Mouse (Mus musculus) midbrain, embryonic 10.5 days (tissue): ENCODE results near the gene Rps27. TPM values are rescaled to one million over a fixed set of nuclear protein-coding genes. Genes with fewer than 3 reads are reported as not detected.

ENCODE experiments used
- DNase-seq: peaks from one replicate; pipeline ENCODE4 v3.0.0-alpha.2; 2017; ENCODE audit warnings: low spot score
- H3K27ac ChIP-seq: fragments of 300-500 bp; sonication (generic); replicated peaks from 2 replicates; pipeline ENCODE4 v1.5.1; 2016; ENCODE audit warnings: mild to moderate bottlenecking
- H3K27me3 ChIP-seq: fragments of 300-500 bp; sonication (generic); 2 replicates; pipeline ENCODE4 v1.6.1; 2016; ENCODE audit warnings: low read depth, mild to moderate bottlenecking; ENCODE audit not compliant: poor library complexity, severe bottlenecking
- H3K36me3 ChIP-seq: fragments of 300-500 bp; sonication (generic); 2 replicates; pipeline ENCODE4 v1.6.1; 2016; ENCODE audit warnings: mild to moderate bottlenecking, moderate library complexity
- H3K4me1 ChIP-seq: fragments of 300-500 bp; sonication (generic); 2 replicates; pipeline ENCODE4 v1.6.1; 2016
- H3K4me3 ChIP-seq: fragments of 300-500 bp; sonication (generic); 2 replicates; pipeline ENCODE4 v1.5.1; 2016; ENCODE audit warnings: mild to moderate bottlenecking, moderate library complexity
- H3K9me3 ChIP-seq: fragments of 300-500 bp; sonication (generic); replicated peaks from 2 replicates; pipeline ENCODE4 v1.6.1; 2016; ENCODE audit warnings: mild to moderate bottlenecking
- WGBS: fragments of 180-500 bp; shearing (Covaris S2); methylation state at CpG from one replicate; pipeline ENCODE4 v1.1.7; 2016; 5-methylcytosine and 5-hydroxymethylcytosine counted together
- polyA plus RNA-seq: library from polyadenylated mRNA; unstranded; fragments of >200 nt; fragmentation: Nextera tagmentation; extraction: Ambion mirVana; gene quantifications from 2 replicates; pipeline ENCODE4 v1.2.1, GENCODE M21; 2016

Gene Rps27
- polyA plus RNA-seq, 1 experiment from 2014 or later, result 1,132 TPM

DNA sequence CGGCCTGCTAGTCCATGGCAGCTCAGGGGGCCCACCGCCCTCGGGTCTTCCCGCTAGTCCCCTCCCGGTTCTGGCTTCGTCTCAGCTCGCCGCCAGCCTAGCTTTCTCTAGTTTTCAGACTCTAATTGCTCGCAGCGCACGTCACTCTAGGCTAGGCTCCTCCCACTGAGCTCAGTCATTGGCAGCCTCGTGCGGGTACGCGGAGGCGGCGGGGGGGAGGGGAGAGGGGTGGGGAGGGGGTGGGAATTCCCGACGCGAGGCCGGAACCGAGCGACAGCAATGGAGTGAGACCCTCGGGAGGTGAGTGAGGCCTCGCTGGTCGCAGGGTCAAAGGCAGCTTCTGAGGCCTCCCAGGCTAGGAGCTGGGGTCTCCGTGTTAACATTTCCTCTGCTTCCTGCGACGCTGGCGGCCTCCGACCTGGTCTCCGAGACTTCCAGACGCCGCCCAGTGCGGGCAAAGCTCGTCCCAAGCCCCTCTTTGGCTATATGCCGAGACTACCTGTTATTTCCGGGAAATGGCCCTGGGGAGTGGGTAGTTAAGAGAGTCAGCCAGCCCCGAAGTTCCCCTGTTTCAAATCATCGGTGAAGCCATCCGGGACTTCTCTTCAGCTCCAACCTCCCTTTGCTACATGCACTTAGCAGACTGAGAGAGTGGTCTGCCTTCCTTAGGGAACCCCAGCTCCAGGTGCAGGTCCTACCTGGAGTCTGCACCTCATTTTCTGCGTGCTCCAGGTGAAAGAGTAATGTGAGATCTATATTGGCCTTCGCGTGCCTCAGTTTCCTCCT, 34.7 kb upstream of the Rps27 start, which contains the start of gene Slc39a1:
Slc39a1 (plus strand) TSS at position 213 of the 786 bp plus-strand sequence.
- WGBS, result under 1% methylated on average over 44 of the region's 44 CpGs

DNA sequence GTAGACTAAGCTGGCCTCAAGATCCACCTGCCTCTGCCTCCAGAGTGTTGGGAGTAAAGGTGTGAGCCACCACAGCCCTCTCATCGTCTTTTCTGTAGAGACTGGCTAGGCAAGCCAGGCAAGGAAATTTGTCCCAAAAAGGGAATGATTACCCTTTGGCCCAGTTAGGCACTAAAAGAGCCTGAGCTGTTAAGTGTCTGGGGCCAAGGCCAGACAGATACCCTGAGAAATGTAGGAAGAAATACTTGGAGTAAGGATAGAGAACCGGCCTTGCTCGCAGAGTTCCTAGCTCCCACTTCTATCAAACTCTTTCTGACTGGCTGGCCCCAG, 34.1 kb upstream of the Rps27 start:
- WGBS, result 1% methylated on average over 3 of the region's 3 CpGs
- H3K36me3 ChIP-seq, result peaks cover 27% of the 10 kb centered on the region
- no peaks in the 10 kb centered on the region for H3K9me3 ChIP-seq
- H3K4me3 ChIP-seq, result peak overlapping the region; percentile 72
- peak overlapping the region; percentile 92 for H3K27ac ChIP-seq
- peaks cover 36% of the 10 kb centered on the region for H3K4me1 ChIP-seq
- H3K27me3 ChIP-seq, result no peaks in the 10 kb centered on the region
- no peak for DNase-seq

More for the DNA sequence above, 34.7 kb upstream of the Rps27 start, which contains the start of gene Slc39a1:
- H3K4me1 ChIP-seq, result peaks cover 30% of the 10 kb centered on the region
- H3K36me3 ChIP-seq, result peaks cover 27% of the 10 kb centered on the region
- H3K27me3 ChIP-seq, result no peaks in the 10 kb centered on the region
- H3K27ac ChIP-seq, result peak within 1 kb of the TSS; percentile 92
- peak; percentile 96 for DNase-seq
- peak within 1 kb of the TSS; percentile 72 for H3K4me3 ChIP-seq
- H3K9me3 ChIP-seq, result no peaks in the 10 kb centered on the region

DNA sequence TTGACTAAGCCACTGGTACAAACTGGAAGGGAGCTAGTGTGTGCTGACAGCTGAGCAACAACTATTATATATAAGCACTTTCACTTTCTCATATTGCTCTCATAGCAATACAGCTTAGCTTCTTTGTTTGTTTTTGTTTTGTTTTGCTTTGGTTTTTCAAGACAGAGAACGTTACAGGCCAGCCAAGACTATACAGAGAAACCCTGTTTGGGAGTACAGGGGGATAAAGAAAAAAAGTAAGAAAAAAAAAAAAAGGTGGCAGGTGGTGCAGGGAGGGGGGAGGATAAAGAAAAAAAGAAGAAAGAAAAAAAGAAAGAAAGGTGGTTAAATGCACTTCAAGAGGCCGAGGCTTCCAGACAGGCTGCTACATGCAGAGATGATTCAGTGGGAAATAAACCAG, 32.0 kb upstream of the Rps27 start:
- H3K27me3 ChIP-seq, result no peaks in the 10 kb centered on the region

DNA sequence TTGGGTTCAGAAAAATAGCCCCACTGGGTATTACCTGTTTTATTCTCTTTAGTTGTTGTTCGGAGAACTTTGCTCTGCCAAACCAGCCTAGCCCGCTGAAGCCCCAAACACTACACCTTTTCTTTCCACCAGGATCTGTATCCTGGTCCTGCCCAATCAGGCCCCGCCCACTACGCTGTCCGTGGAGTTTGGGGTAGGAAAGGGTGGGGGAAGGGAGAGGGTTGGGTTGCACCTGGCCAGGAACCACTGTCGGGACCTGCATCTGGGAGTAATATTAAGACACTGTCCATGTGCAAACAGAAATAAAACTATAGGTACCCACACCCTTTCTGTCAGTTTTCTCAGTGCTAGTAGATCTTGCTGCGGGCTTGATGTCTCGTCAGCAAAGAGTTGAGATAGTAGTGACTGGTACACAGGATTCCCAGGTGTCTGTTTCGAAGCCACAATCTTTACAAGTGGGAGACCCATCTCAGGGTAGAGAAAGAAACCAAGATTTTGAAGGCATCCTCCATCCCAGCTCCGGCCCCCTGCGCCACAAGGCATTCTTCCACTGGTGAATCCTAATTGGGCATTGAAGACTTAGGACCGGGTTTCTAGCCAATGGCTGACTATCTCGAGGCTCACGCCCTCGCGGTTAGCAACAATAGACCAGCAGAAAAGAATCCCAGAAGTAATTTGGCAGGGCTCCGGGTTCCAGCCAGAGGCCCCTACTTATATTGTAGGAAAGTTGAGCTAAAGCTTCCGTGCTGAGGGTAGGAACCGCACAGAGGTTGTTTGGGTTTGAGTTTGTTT, 29.7 kb upstream of the Rps27 start, which contains the start of gene Creb3l4:
Creb3l4 (minus strand) TSS at position 529 of the 792 bp plus-strand sequence.
- peak within 1 kb of the TSS; percentile 83 for H3K27ac ChIP-seq
- peaks cover 23% of the 10 kb centered on the region for H3K4me1 ChIP-seq
- DNase-seq, result peak; percentile 79
- H3K4me3 ChIP-seq, result peak within 1 kb of the TSS; percentile 55
- no peaks in the 10 kb centered on the region for H3K9me3 ChIP-seq
- no peaks in the 10 kb centered on the region for H3K27me3 ChIP-seq
- no peaks in the 10 kb centered on the region for H3K36me3 ChIP-seq
- WGBS, result 2% methylated on average over 19 of the region's 19 CpGs

More for the DNA sequence above, 32.0 kb upstream of the Rps27 start:
- no peaks in the 10 kb centered on the region for H3K9me3 ChIP-seq
- WGBS, result 79% methylated on average over 2 of the region's 2 CpGs
- no peak overlapping the region for H3K27ac ChIP-seq
- DNase-seq, result no peak
- H3K36me3 ChIP-seq, result peaks cover 12% of the 10 kb centered on the region
- no peak overlapping the region for H3K4me3 ChIP-seq
- peaks cover 37% of the 10 kb centered on the region for H3K4me1 ChIP-seq

DNA sequence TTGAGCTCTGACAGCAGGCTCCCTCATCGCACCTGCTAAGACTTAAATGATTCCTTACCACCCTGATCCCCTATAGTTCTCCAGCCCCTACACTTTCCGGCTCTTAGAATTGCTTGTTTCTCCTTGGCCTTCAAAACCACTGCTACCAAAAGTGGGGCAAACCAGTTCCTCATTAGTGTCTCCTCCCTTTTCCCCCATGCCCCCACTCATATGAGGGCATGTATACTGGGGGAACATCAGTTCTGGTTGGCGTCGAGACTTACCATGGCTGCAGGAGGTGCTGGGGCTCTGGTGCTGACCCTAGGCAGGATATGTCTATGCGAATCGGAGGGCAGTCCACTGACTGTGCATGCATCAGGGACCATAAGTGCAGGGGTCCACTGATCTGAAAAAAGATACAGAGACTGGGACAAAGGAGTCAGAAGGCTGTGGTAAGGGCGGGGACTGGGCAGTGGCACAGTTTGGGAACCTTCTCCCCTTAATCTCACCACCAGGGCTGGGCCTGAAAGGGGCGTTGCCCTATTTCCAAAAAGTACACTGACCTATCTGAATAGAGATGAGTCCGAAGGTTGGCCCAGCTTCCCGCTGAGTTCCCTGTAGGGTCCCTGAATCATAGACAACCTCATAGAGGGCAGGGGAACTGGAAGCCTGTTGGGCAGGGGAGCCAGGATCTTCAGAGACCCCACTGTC, 28.4 kb upstream of the Rps27 start:
- Histone ChIP-seq H3K36me3 (0 out of 2 replicates have a peak, but pooled peaks cover 4% of the 10 kb centered on the region), H3K4me3 (no peak overlapping the region), H3K4me1 (peaks cover 17% of the 10 kb centered on the region), H3K27me3 (no peaks in the 10 kb centered on the region), H3K9me3 (no peaks in the 10 kb centered on the region), H3K27ac (no peak overlapping the region)
- no peak for DNase-seq
- 82% methylated on average over 10 of the region's 10 CpGs for WGBS

GRCm38 (mm10) chr3:90241251-90241650, 27.8 kb upstream of the Rps27 start:
- no peaks in the 10 kb centered on the region for H3K27me3 ChIP-seq
- WGBS, result 90% methylated on average over 2 of the region's 2 CpGs
- H3K4me3 ChIP-seq, result no peak overlapping the region
- peaks cover 17% of the 10 kb centered on the region for H3K4me1 ChIP-seq
- no peaks in the 10 kb centered on the region for H3K9me3 ChIP-seq
- H3K27ac ChIP-seq, result no peak overlapping the region
- no peak for DNase-seq
- H3K36me3 ChIP-seq, result 0 out of 2 replicates have a peak, but pooled peaks cover 9% of the 10 kb centered on the region

GRCm38 (mm10) chr3:90231507-90232333, 18.3 kb upstream of the Rps27 start, which contains the start of gene Jtb:
Jtb (plus strand) TSS chr3:90231597.
- peaks cover 21% of the 10 kb centered on the region for H3K4me1 ChIP-seq
- H3K9me3 ChIP-seq, result no peaks in the 10 kb centered on the region
- peak within 1 kb of the TSS; percentile 90 for H3K27ac ChIP-seq
- peak within 1 kb of the TSS; percentile 70 for H3K4me3 ChIP-seq
- DNase-seq, result peak; percentile 94
- no peaks in the 10 kb centered on the region for H3K27me3 ChIP-seq
- 1% methylated on average over 61 of the region's 61 CpGs for WGBS
- H3K36me3 ChIP-seq, result peaks cover 39% of the 10 kb centered on the region

GRCm38 (mm10) chr3:90231075-90231474, 17.6 kb upstream of the Rps27 start:
- peak overlapping the region; percentile 90 for H3K27ac ChIP-seq
- H3K4me3 ChIP-seq, result peak overlapping the region; percentile 70
- no peaks in the 10 kb centered on the region for H3K27me3 ChIP-seq
- peaks cover 35% of the 10 kb centered on the region for H3K36me3 ChIP-seq
- 18% methylated on average over 8 of the region's 8 CpGs for WGBS
- H3K4me1 ChIP-seq, result peaks cover 21% of the 10 kb centered on the region
- DNase-seq, result no peak
- H3K9me3 ChIP-seq, result no peaks in the 10 kb centered on the region

DNA sequence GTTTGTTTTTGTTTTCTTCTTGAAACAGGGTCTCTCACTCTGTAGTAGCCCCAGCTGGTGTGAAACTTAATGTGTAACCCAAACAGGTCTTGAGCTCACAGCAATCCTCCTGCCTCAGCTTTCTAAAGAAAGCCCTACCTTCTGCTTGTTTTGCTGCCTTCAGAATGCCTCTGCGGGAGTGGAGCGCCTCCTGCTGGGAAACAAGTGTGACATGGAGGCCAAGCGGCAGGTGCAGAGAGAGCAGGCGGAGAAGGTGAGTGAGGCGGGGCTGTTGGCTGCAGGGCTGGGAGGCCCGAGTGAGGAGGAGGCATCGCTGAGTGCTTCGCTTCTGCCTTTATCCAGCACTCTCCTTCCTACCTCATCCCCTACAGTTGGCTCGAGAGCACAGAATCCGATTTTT, 10.9 kb upstream of the Rps27 start:
- no peak overlapping the region for H3K27ac ChIP-seq
- H3K9me3 ChIP-seq, result no peaks in the 10 kb centered on the region
- no peak for DNase-seq
- no peaks in the 10 kb centered on the region for H3K27me3 ChIP-seq
- WGBS, result 85% methylated on average over 10 of the region's 10 CpGs
- no peak overlapping the region for H3K4me3 ChIP-seq
- H3K4me1 ChIP-seq, result peaks cover 29% of the 10 kb centered on the region
- peaks cover 33% of the 10 kb centered on the region for H3K36me3 ChIP-seq

DNA sequence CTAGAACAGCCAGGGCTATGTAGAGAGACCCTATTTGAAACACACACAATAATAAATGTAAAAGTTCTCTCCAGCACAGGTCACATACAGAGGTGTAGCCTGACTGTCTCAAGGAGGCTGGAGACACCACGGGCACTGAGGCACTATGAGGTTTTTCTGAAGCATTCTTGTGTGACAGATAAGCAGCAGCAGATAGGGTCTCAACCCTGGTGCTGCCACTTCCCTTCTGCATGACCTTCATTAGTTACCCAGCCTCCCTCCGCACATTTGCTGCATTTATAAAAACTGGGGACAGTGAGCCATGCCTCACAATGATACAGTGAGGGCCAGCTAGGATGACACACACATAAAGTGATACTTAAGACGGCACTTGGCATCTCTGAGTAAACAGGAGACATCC, 9.5 kb upstream of the Rps27 start:
- H3K4me3 ChIP-seq, result no peak overlapping the region
- peaks cover 33% of the 10 kb centered on the region for H3K36me3 ChIP-seq
- H3K4me1 ChIP-seq, result peaks cover 29% of the 10 kb centered on the region
- H3K9me3 ChIP-seq, result no peaks in the 10 kb centered on the region
- 84% methylated on average over 3 of the region's 3 CpGs for WGBS
- no peak for DNase-seq
- no peak overlapping the region for H3K27ac ChIP-seq
- H3K27me3 ChIP-seq, result no peaks in the 10 kb centered on the region

- no peaks in the 10 kb centered on the region for H3K9me3 ChIP-seq
- DNase-seq, result no peak
- WGBS, result 94% methylated on average over 4 of the region's 4 CpGs
- H3K4me3 ChIP-seq, result no peak overlapping the region
- peaks cover 29% of the 10 kb centered on the region for H3K4me1 ChIP-seq
- H3K36me3 ChIP-seq, result peaks cover 33% of the 10 kb centered on the region
- no peaks in the 10 kb centered on the region for H3K27me3 ChIP-seq
- no peak overlapping the region for H3K27ac ChIP-seq
These were observed 9.0 kb upstream of the Rps27 start for GRCm38 (mm10) chr3:90222455-90222854.

GRCm38 (mm10) chr3:90221123-90221522, 7.7 kb upstream of the Rps27 start:
- DNase-seq, result no peak

More at GRCm38 (mm10) chr3:90221123-90221522, 7.7 kb upstream of the Rps27 start:
- H3K36me3 ChIP-seq, result peaks cover 31% of the 10 kb centered on the region
- 29% methylated on average over 5 of the region's 5 CpGs for WGBS
- H3K27ac ChIP-seq, result peak overlapping the region; percentile 87
- peaks cover 29% of the 10 kb centered on the region for H3K4me1 ChIP-seq
- H3K27me3 ChIP-seq, result no peaks in the 10 kb centered on the region
- no peaks in the 10 kb centered on the region for H3K9me3 ChIP-seq
- peak overlapping the region; percentile 63 for H3K4me3 ChIP-seq
